In the genomic region with DNA sequence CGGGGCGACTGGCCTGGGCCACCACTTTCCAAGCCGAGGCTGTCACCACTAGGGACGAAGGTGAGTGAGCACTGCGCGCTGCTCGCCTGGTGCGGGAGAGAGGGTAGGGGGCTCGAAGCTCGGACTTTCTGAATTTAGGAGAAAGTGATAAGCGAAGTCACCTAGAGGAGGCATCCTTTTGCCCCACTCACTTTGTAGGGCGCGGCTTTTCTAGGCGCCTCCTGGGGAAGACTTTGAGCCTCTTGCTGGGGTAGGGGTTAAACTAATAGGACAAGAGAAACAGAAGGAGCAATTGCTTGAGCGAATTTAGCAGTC, we compare ENCODE assay signal across 9 mouse cellular contexts. TPM values are rescaled to one million over a fixed set of nuclear protein-coding genes. Genes with fewer than 3 reads are reported as not detected.
DNase-seq lines count a peak whose midpoint lies in the region; ATAC-seq and TF ChIP-seq lines count a peak whose summit lies in the region.
"Had no signal": no experiment of that assay in that cellular context is flagged by ENCODE, and none has a peak within 500 bp of the region (broad histone marks: within the 10 kb centered on the region; RNA-seq: fewer than 3 reads in every experiment).

No protein-coding gene starts in this region.

- ATAC-seq in forebrain, embryonic 13.5 days: 0 out of 2 replicates have a peak, but pooled peaks have one; percentile 1
- ATAC-seq in limb, embryonic 14.5 days (ENCODE audit: low FRiP score, low read depth): no peak

- H3K9ac ChIP-seq in forebrain, embryonic 13.5 days: peak overlapping the region; percentile 70
- H3K9ac ChIP-seq in limb, embryonic 14.5 days (ENCODE audit: low read depth, low read length, severe bottlenecking): peak overlapping the region; percentile 47

- no peak for TF ChIP-seq CTCF in left cerebral cortex, adult 2 months (IDR thresholded peaks at IDR 0.05)
- no peak for TF ChIP-seq CTCF in small intestine, adult 2 months (IDR thresholded peaks at IDR 0.05; ENCODE audit: extremely low read depth, insufficient read length, insufficient replicate concordance, low read depth, low read length)

- peak overlapping the region; percentile 99 for H3K4me2 ChIP-seq in forebrain, embryonic 13.5 days
- peak overlapping the region; percentile 98 for H3K4me2 ChIP-seq in limb, embryonic 14.5 days (replicated peaks; ENCODE audit: low read depth, low read length, severe bottlenecking)

- TF ChIP-seq POLR2A in limb, embryonic 14.5 days (IDR thresholded peaks at IDR 0.05; ENCODE audit: borderline replicate concordance, extremely low read depth, insufficient read depth, insufficient read length): no peak
- TF ChIP-seq POLR2A in small intestine, adult 2 months (IDR thresholded peaks at IDR 0.05; ENCODE audit: low read depth, low read length): no peak

- H3K36me3 ChIP-seq in forebrain, embryonic 13.5 days (ENCODE audit: poor library complexity, severe bottlenecking): no peaks in the 10 kb centered on the region
- H3K36me3 ChIP-seq in limb, embryonic 14.5 days (ENCODE audit: control insufficient read depth, insufficient read depth, low read length): no peaks in the 10 kb centered on the region
- H3K36me3 ChIP-seq in small intestine, adult 2 months (ENCODE audit: control insufficient read depth, insufficient read depth, low read length): no peaks in the 10 kb centered on the region

- peak overlapping the region; percentile 77 for H3K4me3 ChIP-seq in left cerebral cortex, adult 2 months
- peak overlapping the region; percentile 71 for H3K4me3 ChIP-seq in forebrain, embryonic 13.5 days
- H3K4me3 ChIP-seq in limb, embryonic 14.5 days (replicated peaks; ENCODE audit: low read length): peak overlapping the region; percentile 68
- peak overlapping the region; percentile 14 for H3K4me3 ChIP-seq in small intestine, adult 2 months (ENCODE audit: low read depth, low read length)

- no peak overlapping the region for H3K27ac ChIP-seq in left cerebral cortex, adult 2 months
- H3K27ac ChIP-seq in forebrain, embryonic 13.5 days: no peak overlapping the region
- no peak overlapping the region for H3K27ac ChIP-seq in limb, embryonic 14.5 days (replicated peaks; ENCODE audit: low read depth, low read length)
- no peak overlapping the region for H3K27ac ChIP-seq in small intestine, adult 2 months (ENCODE audit: insufficient read depth, low read depth, low read length)

- WGBS in forebrain, embryonic 13.5 days: 0% methylated on average over 15 of the region's 15 CpGs
- under 1% methylated on average over 15 of the region's 15 CpGs for WGBS in limb, embryonic 14.5 days
- WGBS in small intestine, adult 2 months: under 1% methylated on average over 15 of the region's 15 CpGs

- H3K9me3 ChIP-seq in forebrain, embryonic 13.5 days (replicated peaks): no peaks in the 10 kb centered on the region
- no peaks in the 10 kb centered on the region for H3K9me3 ChIP-seq in limb, embryonic 14.5 days (ENCODE audit: control insufficient read depth, low read length)

- no peak for DNase-seq in left cerebral cortex, adult 2 months (ENCODE audit: extremely low spot score in 1 of 2, low spot score in 2 of 2)
- no peak for DNase-seq in left cerebral cortex, postnatal 10 days (ENCODE audit: extremely low spot score in 1 of 2, low spot score in 2 of 2)
- DNase-seq in limb, embryonic 14.5 days (ENCODE audit: low spot score): no peak
- DNase-seq in gastrocnemius, postnatal 10 days: no peak
- no peak for DNase-seq in adrenal gland, postnatal 14 days
- DNase-seq in testis, postnatal 14 days (ENCODE audit: low spot score): no peak

- intact Hi-C loops in left cerebral cortex, adult 2 months (cut with DNase I): no loop called here
- intact Hi-C loops in left cerebral cortex, postnatal 10 days (cut with DNase I): no loop called here

- peaks cover 19% of the 10 kb centered on the region for H3K27me3 ChIP-seq in forebrain, embryonic 13.5 days
- peaks cover 42% of the 10 kb centered on the region for H3K27me3 ChIP-seq in limb, embryonic 14.5 days (ENCODE audit: control insufficient read depth, insufficient read depth, low read length)
- peaks cover 11% of the 10 kb centered on the region; the same call in 1 of the 2 replicates for H3K27me3 ChIP-seq in small intestine, adult 2 months (ENCODE audit: control insufficient read depth, insufficient read depth, low read length)

- peaks cover 22% of the 10 kb centered on the region for H3K4me1 ChIP-seq in forebrain, embryonic 13.5 days
- H3K4me1 ChIP-seq in limb, embryonic 14.5 days (ENCODE audit: control insufficient read depth, insufficient read depth, low read length): peaks cover 9% of the 10 kb centered on the region; the same call in 1 of the 2 replicates
- H3K4me1 ChIP-seq in small intestine, adult 2 months (ENCODE audit: control insufficient read depth, insufficient read depth, insufficient read length, low read length): peaks cover 5% of the 10 kb centered on the region; the same call in 1 of the 2 replicates

RNA-seq across cellular contexts. Expression of a gene that starts 0.9 kb away (rescaled TPM):
- 1 to 10 TPM; 6.0 to 6.1 TPM for total RNA-seq in left cerebral cortex, adult 2 months (2021)
- total RNA-seq in left cerebral cortex, postnatal 10 days (2021): 10 to 100 TPM; 16.0 to 17.1 TPM
- polyA plus RNA-seq in forebrain, embryonic 13.5 days (2015; fragmentation: Nextera tagmentation; extraction: Ambion mirVana): 3.1 and 4.6 TPM in 2 replicates
- polyA plus RNA-seq in limb, embryonic 14.5 days (2012; rRNA removed): 0.96 and 1.3 TPM in 2 replicates
- polyA plus RNA-seq in limb, embryonic 14.5 days (2014; fragmentation: Nextera tagmentation; extraction: Ambion mirVana): 1.7 and 1.8 TPM in 2 replicates
- polyA plus RNA-seq in small intestine, adult 2 months (2012; rRNA removed): 0.05 and 0.14 TPM in 2 replicates
- total RNA-seq in gastrocnemius, postnatal 10 days (2021): under 1 TPM; 0.43 to 0.49 TPM
- total RNA-seq in adrenal gland, postnatal 14 days (2021): 0.82 and 1.6 TPM in 2 replicates
- total RNA-seq: common myeloid progenitor, adult 5-6 weeks had no signal

Comparison
In these comparisons a context has a peak if more than half of its experiments do, and no peak if none do; other contexts are left out.
1. H3K4me3 ChIP-seq: peak in every context shown above with its lines; median percentile 77 in left cerebral cortex, adult 2 months; 71 in forebrain, embryonic 13.5 days; 68 in limb, embryonic 14.5 days; 14 in small intestine, adult 2 months.